Mouse (Mus musculus): ENCODE data around the gene Klhl41. TPM values are rescaled to one million over a fixed set of nuclear protein-coding genes. Genes with fewer than 3 reads are reported as not detected.

Klhl41 gene
- polyA plus RNA-seq, 1 experiment from 2014 or later = 1.2 TPM

- Histone ChIP-seq H3K4me3 (ENCODE audit: low read depth, low read length) (peak overlapping the region; percentile 83), H3K36me3 (ENCODE audit: control insufficient read depth, insufficient read depth) (no peaks in the 10 kb centered on the region), H3K9ac (ENCODE audit: low read depth, low read length) (peak overlapping the region; percentile 80), H3K27me3 (ENCODE audit: control insufficient read depth, insufficient read depth, low read depth, low read length) (no peaks in the 10 kb centered on the region; the same call in 1 of the 2 replicates), H3K27ac (ENCODE audit: low read length) (peak overlapping the region; percentile 82), H3K9me3 (replicated peaks; ENCODE audit: control insufficient read depth, low read length) (no peaks in the 10 kb centered on the region), H3K4me1 (ENCODE audit: control insufficient read depth, low read depth, low read length) (peaks cover 7% of the 10 kb centered on the region), H3K4me2 (ENCODE audit: low read depth, low read length) (peak overlapping the region; percentile 88)
- ATAC-seq (ENCODE audit: low read depth) = peak; percentile 88
- WGBS (ENCODE audit: insufficient replicate concordance) = under 1% methylated on average over 79 of the region's 91 CpGs
These were observed 53.0 kb downstream of the Klhl41 start for GRCm38 (mm10) chr2:69722650-69723518.

- no peaks in the 10 kb centered on the region for H3K9me3 ChIP-seq (replicated peaks; ENCODE audit: control insufficient read depth, low read length)
- H3K27ac ChIP-seq (ENCODE audit: low read length) = peak overlapping the region; percentile 82
- H3K9ac ChIP-seq (ENCODE audit: low read depth, low read length) = peak overlapping the region; percentile 80
- peak overlapping the region; percentile 83 for H3K4me3 ChIP-seq (ENCODE audit: low read depth, low read length)
- no peak for ATAC-seq (ENCODE audit: low read depth)
- WGBS (ENCODE audit: insufficient replicate concordance) = 0% methylated on average over 13 of the region's 13 CpGs
- peak overlapping the region; percentile 70 for H3K4me2 ChIP-seq (ENCODE audit: low read depth, low read length)
- H3K4me1 ChIP-seq (ENCODE audit: control insufficient read depth, low read depth, low read length) = peaks cover 7% of the 10 kb centered on the region
- H3K36me3 ChIP-seq (ENCODE audit: control insufficient read depth, insufficient read depth) = no peaks in the 10 kb centered on the region
- H3K27me3 ChIP-seq (ENCODE audit: control insufficient read depth, insufficient read depth, low read depth, low read length) = no peaks in the 10 kb centered on the region; the same call in 1 of the 2 replicates
These were observed 53.6 kb downstream of the Klhl41 start for GRCm38 (mm10) chr2:69723519-69723825.

Other genes with a start within 250 kb of the Klhl41 start
- gene Lrp2, start 84.1 kb upstream of the Klhl41 start, polyA plus RNA-seq (2015; fragmentation: Nextera tagmentation; extraction: Ambion mirVana) = 0.08 TPM in 2 replicates
- gene Bbs5, start 22.9 kb upstream of the Klhl41 start, polyA plus RNA-seq (2015; fragmentation: Nextera tagmentation; extraction: Ambion mirVana) = 2.1 and 2.8 TPM in 2 replicates
- gene Fastkd1, start 43.4 kb downstream of the Klhl41 start, polyA plus RNA-seq (2015; fragmentation: Nextera tagmentation; extraction: Ambion mirVana) = 2.9 and 3.3 TPM in 2 replicates
- 45.7 and 49.5 TPM in 2 replicates for gene Ppig, start 52.4 kb downstream of the Klhl41 start, polyA plus RNA-seq (2015; fragmentation: Nextera tagmentation; extraction: Ambion mirVana)
- 0.08 and 0.20 TPM in 2 replicates for gene Ccdc173, start 119.5 kb downstream of the Klhl41 start, polyA plus RNA-seq (2015; fragmentation: Nextera tagmentation; extraction: Ambion mirVana)
- gene Phospho2, start 119.5 kb downstream of the Klhl41 start, polyA plus RNA-seq (2015; fragmentation: Nextera tagmentation; extraction: Ambion mirVana) = 10.5 and 11.0 TPM in 2 replicates
- gene Klhl23, start 151.8 kb downstream of the Klhl41 start, polyA plus RNA-seq (2015; fragmentation: Nextera tagmentation; extraction: Ambion mirVana) = 19.6 and 22.4 TPM in 2 replicates
- 103 and 116 TPM in 2 replicates for gene Ssb, start 191.4 kb downstream of the Klhl41 start, polyA plus RNA-seq (2015; fragmentation: Nextera tagmentation; extraction: Ambion mirVana)
- 23.5 and 29.7 TPM in 2 replicates for gene Mettl5, start 215.5 kb downstream of the Klhl41 start, polyA plus RNA-seq (2015; fragmentation: Nextera tagmentation; extraction: Ambion mirVana)
- 4.8 and 5.6 TPM in 2 replicates for gene Ubr3, start 227.1 kb downstream of the Klhl41 start, polyA plus RNA-seq (2015; fragmentation: Nextera tagmentation; extraction: Ambion mirVana)